Mouse (Mus musculus): ENCODE results near the gene BC016579.

DNA sequence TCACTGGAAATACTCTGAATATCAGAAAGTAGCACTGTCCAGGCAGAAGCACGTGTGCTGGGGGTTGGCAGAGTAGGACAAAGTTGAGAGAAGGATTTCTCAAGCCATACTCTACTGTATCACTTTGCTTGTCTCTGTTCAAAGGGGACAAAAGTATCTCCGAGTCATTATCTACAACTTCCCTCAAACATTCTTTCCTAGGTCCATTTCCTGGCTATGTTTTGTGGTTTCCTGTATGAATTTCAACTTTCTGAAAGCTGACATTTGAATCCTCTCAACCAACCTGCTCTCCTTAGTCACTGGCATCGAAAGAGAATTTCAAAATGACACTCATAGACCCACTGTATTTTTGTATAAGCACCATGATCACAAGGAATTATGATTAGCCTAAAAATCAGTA, 14.3 kb upstream of the BC016579 start:
- TF ChIP-seq CTCF (IDR thresholded peaks at IDR 0.05; ENCODE audit: borderline replicate concordance, insufficient read depth, low read depth, low read length) (no peak), POLR2A (IDR thresholded peaks at IDR 0.05; ENCODE audit: borderline replicate concordance, insufficient read depth, low read length) (no peak)

All from cerebellum, adult 2 months (tissue).